In the genomic region with DNA sequence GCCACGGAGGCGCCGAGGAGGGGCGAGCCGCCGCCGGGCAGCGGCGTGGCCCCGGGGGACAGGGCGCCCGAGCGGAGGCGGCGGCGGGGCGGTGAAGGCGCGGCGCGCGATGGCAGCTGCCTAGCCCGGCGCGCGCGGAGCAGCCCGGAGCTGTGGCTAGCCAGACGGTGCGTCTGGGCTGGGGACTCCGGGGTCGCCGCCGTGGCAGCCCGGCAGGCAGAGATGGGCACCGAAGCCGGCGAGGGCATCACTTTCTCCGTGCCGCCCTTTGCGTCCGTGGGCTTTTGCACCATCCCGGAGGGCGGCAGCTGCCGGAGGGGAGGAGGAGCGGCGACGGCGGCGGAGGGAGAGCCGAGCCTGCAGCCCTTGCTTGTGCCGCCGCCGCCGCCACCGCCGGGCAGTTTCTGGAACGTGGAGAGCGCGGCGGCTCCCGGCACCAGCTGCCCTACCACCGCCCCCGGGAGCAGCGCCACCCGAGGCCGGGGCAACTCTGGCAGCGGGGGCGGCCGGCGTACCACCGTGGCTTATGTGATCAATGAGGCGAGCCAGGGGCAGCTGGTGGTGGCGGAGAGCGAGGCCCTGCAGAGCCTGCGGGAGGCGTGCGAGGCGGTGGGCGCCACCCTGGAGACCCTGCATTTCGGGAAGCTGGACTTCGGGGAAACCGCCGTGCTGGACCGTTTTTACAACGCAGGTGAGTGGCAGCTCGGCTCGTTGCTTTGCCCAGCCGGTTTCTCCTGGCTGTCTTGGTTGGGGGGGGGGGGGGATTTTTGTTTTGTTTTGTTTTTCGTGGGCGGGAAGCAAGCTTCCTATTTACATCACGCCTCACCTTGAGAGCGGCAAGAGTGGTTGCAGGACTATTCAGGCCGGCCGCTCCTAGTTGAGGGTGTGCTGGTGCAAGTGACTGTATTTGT, we compare ENCODE assay signal across 7 mouse cellular contexts. TPM values are rescaled to one million over a fixed set of nuclear protein-coding genes. Genes with fewer than 3 reads are reported as not detected.
DNase-seq lines count a peak whose midpoint lies in the region; ATAC-seq and TF ChIP-seq lines count a peak whose summit lies in the region.

TSS of gene Map3k5 (plus strand) at position 89 of the 911 bp plus-strand sequence.

- peak within 1 kb of the TSS; percentile 67 for H3K9ac ChIP-seq in forebrain, embryonic 14.5 days (ENCODE audit: low read length)
- H3K9ac ChIP-seq in hindbrain, embryonic 11.5 days (ENCODE audit: low read depth, low read length): peak within 1 kb of the TSS; percentile 53

- H3K4me2 ChIP-seq in forebrain, embryonic 14.5 days (ENCODE audit: low read length): peak within 1 kb of the TSS; percentile 97
- peak within 1 kb of the TSS; percentile 90 for H3K4me2 ChIP-seq in hindbrain, embryonic 11.5 days (replicated peaks; ENCODE audit: low read depth, low read length)

- ATAC-seq in forebrain, embryonic 14.5 days: peak; percentile 87
- peak; percentile 81 for ATAC-seq in hindbrain, embryonic 11.5 days (ENCODE audit: low FRiP score)

- H3K36me3 ChIP-seq in forebrain, embryonic 14.5 days (ENCODE audit: control insufficient read depth, insufficient read depth, low read length): no peaks in the 10 kb centered on the region
- H3K36me3 ChIP-seq in hindbrain, embryonic 11.5 days (ENCODE audit: control insufficient read depth, insufficient read depth, low read length): no peaks in the 10 kb centered on the region
- no peaks in the 10 kb centered on the region for H3K36me3 ChIP-seq in spleen, adult 2 months (ENCODE audit: control insufficient read depth, insufficient read depth, low read length)

- H3K9me3 ChIP-seq in forebrain, embryonic 14.5 days (replicated peaks; ENCODE audit: control insufficient read depth, low read length): no peaks in the 10 kb centered on the region
- no peaks in the 10 kb centered on the region for H3K9me3 ChIP-seq in hindbrain, embryonic 11.5 days (ENCODE audit: control insufficient read depth, low read length)

- under 1% methylated on average over 74 of the region's 95 CpGs for WGBS in forebrain, embryonic 14.5 days
- WGBS in hindbrain, embryonic 11.5 days: under 1% methylated on average over 73 of the region's 95 CpGs
- WGBS in spleen, adult 2 months: under 1% methylated on average over 77 of the region's 95 CpGs

- H3K4me3 ChIP-seq in forebrain, embryonic 14.5 days (ENCODE audit: low read depth, low read length): peak within 1 kb of the TSS; percentile 71
- H3K4me3 ChIP-seq in hindbrain, embryonic 11.5 days (ENCODE audit: low read depth, low read length): peak within 1 kb of the TSS; percentile 53
- H3K4me3 ChIP-seq in spleen, adult 2 months (ENCODE audit: extremely low read depth, insufficient read depth, insufficient read length): peak within 1 kb of the TSS; percentile 98

- no peak for TF ChIP-seq POLR2A in brain, embryonic 14.5 days (IDR thresholded peaks at IDR 0.05; ENCODE audit: borderline replicate concordance, extremely low read depth, insufficient read depth, insufficient read length, poor library complexity, severe bottlenecking)
- no peak for TF ChIP-seq POLR2A in spleen, adult 2 months (IDR thresholded peaks at IDR 0.05; ENCODE audit: low read depth, low read length)

- H3K27ac ChIP-seq in forebrain, embryonic 14.5 days (ENCODE audit: low read depth, low read length): peak within 1 kb of the TSS; percentile 44; the same call in 1 of the 2 replicates
- peak within 1 kb of the TSS; percentile 30; the same call in 1 of the 2 replicates for H3K27ac ChIP-seq in hindbrain, embryonic 11.5 days (ENCODE audit: low read depth, low read length)
- peak within 1 kb of the TSS; percentile 83 for H3K27ac ChIP-seq in spleen, adult 2 months (ENCODE audit: insufficient read depth, low read length)

- peak; percentile 34 for DNase-seq in NIH3T3 (ENCODE audit: low read depth)
- DNase-seq in brain, embryonic 14.5 days (ENCODE audit: low read depth): peak; percentile 71
- peak; percentile 52 for DNase-seq in forebrain, embryonic 14.5 days (ENCODE audit: low spot score)
- peak; percentile 76 for DNase-seq in hindbrain, embryonic 11.5 days (ENCODE audit: low spot score)
- DNase-seq in layer of hippocampus, postnatal 36 days: peak in 1 of 2 experiments; percentile 53
- DNase-seq in lung, postnatal 4 days: peak; percentile 63 to 73
- peak in 1 of 2 experiments; percentile 55 for DNase-seq in spleen, adult 2 months (ENCODE audit: low read depth in 1 of 2, low spot score in 2 of 2)

- 0 out of 2 replicates have a peak, but pooled peaks cover 3% of the 10 kb centered on the region for H3K4me1 ChIP-seq in forebrain, embryonic 14.5 days (ENCODE audit: control insufficient read depth, insufficient read depth, low read length)
- H3K4me1 ChIP-seq in hindbrain, embryonic 11.5 days (replicated peaks; ENCODE audit: control insufficient read depth, insufficient read depth, low read length): 0 out of 2 replicates have a peak, but pooled peaks cover 2% of the 10 kb centered on the region
- H3K4me1 ChIP-seq in spleen, adult 2 months (ENCODE audit: control insufficient read depth, insufficient read depth, insufficient read length): peaks cover 19% of the 10 kb centered on the region

- TF ChIP-seq CTCF in brain, embryonic 14.5 days (IDR thresholded peaks at IDR 0.05; ENCODE audit: borderline replicate concordance, extremely low read depth, insufficient read depth, insufficient read length): peak; percentile 21; the same call in 1 of the 2 replicates
- no peak for TF ChIP-seq CTCF in spleen, adult 2 months (IDR thresholded peaks at IDR 0.05; ENCODE audit: extremely low read depth, insufficient read depth, insufficient read length, insufficient replicate concordance)

- peaks cover 11% of the 10 kb centered on the region; the same call in 1 of the 2 replicates for H3K27me3 ChIP-seq in forebrain, embryonic 14.5 days (replicated peaks; ENCODE audit: control insufficient read depth, insufficient read depth, low read length)
- peaks cover 24% of the 10 kb centered on the region for H3K27me3 ChIP-seq in hindbrain, embryonic 11.5 days (ENCODE audit: control insufficient read depth, insufficient read depth, low read length)
- H3K27me3 ChIP-seq in spleen, adult 2 months (ENCODE audit: control insufficient read depth, insufficient read depth, low read length): no peaks in the 10 kb centered on the region

RNA-seq across cellular contexts. Expression of gene Map3k5, which starts in this region (rescaled TPM):
- polyA plus RNA-seq in brain, embryonic 14.5 days (2012; rRNA removed): 1.2 and 2.2 TPM in 2 replicates
- 0.72 and 0.95 TPM in 2 replicates for polyA plus RNA-seq in forebrain, embryonic 14.5 days (2014; fragmentation: Nextera tagmentation; extraction: Ambion mirVana)
- polyA plus RNA-seq in hindbrain, embryonic 11.5 days (2014; fragmentation: Nextera tagmentation; extraction: Ambion mirVana): 0.66 and 1.3 TPM in 2 replicates
- 10 to 100 TPM; 29.2 to 31.0 TPM for total RNA-seq in layer of hippocampus, postnatal 36 days (2021)
- polyA plus RNA-seq in spleen, adult 2 months (2012; rRNA removed): 4.0 and 4.9 TPM in 2 replicates

Comparison
In these comparisons a context has a peak if more than half of its experiments do, and no peak if none do; other contexts are left out.
1. Peak in DNase-seq, ATAC-seq, H3K4me3 ChIP-seq, H3K27ac ChIP-seq, H3K9ac ChIP-seq and H3K4me2 ChIP-seq in forebrain, embryonic 14.5 days; RNA of the gene not detected or under 1 TPM.
2. H3K27ac ChIP-seq: peak in every context shown above with its lines; median percentile 83 in spleen, adult 2 months; 44 in forebrain, embryonic 14.5 days; 30 in hindbrain, embryonic 11.5 days.